Mouse (Mus musculus) hindbrain, embryonic 11.5 days (tissue): ENCODE data around the gene Pde8a. TPM values are rescaled to one million over a fixed set of nuclear protein-coding genes. Genes with fewer than 3 reads are reported as not detected.

Experiments
- ATAC-seq: fragments of 200-750 bp; cut with Nextera tagmentation; 2 replicates; pipeline ENCODE4 v1.8.0; 2017; ENCODE audit warnings: mild to moderate bottlenecking, moderate TSS enrichment, moderate library complexity; ENCODE audit not compliant: low FRiP score
- DNase-seq: peaks from one replicate; pipeline ENCODE4 v3.0.0-alpha.2; 2015; ENCODE audit warnings: low spot score
- H3K27ac ChIP-seq: fragments of 300-500 bp; sonication (generic); 2 replicates; pipeline ENCODE4 v1.5.1; 2014; ENCODE audit warnings: mild to moderate bottlenecking, low read depth, low read length
- H3K27me3 ChIP-seq: fragments of 300-500 bp; sonication (generic); 2 replicates; pipeline ENCODE4 v1.6.1; 2014; ENCODE audit warnings: mild to moderate bottlenecking, low read length, moderate library complexity, mixed read lengths; ENCODE audit not compliant: control insufficient read depth, insufficient read depth
- H3K36me3 ChIP-seq: fragments of 300-500 bp; sonication (generic); 2 replicates; pipeline ENCODE4 v1.6.1; 2014; ENCODE audit warnings: mild to moderate bottlenecking, low read length, moderate library complexity, mixed read lengths; ENCODE audit not compliant: control insufficient read depth, insufficient read depth
- H3K4me1 ChIP-seq: fragments of 300-500 bp; sonication (generic); replicated peaks from 2 replicates; pipeline ENCODE4 v1.6.1; 2014; ENCODE audit warnings: low read length, mixed read lengths; ENCODE audit not compliant: control insufficient read depth, insufficient read depth
- H3K4me2 ChIP-seq: fragments of 300-500 bp; sonication (generic); replicated peaks from 2 replicates; pipeline ENCODE4 v1.6.1; 2014; ENCODE audit warnings: mild to moderate bottlenecking, low read depth, low read length
- H3K4me3 ChIP-seq: fragments of 300-500 bp; sonication (generic); 2 replicates; pipeline ENCODE4 v1.5.1; 2014; ENCODE audit warnings: low read depth, low read length
- H3K9ac ChIP-seq: fragments of 300-500 bp; sonication (generic); 2 replicates; pipeline ENCODE4 v1.6.1; 2014; ENCODE audit warnings: low read depth, low read length
- H3K9me3 ChIP-seq: fragments of 300-500 bp; sonication (generic); 2 replicates; pipeline ENCODE4 v1.6.1; 2016; ENCODE audit warnings: low read length; ENCODE audit not compliant: control insufficient read depth
- WGBS: fragments of 180-500 bp; shearing (Covaris S2); extraction: QIAGEN DNeasy Blood & Tissue Kit; methylation state at CpG from one replicate; pipeline ENCODE4 v1.1.7; 2014; 5-methylcytosine and 5-hydroxymethylcytosine counted together
- polyA plus RNA-seq: library from polyadenylated mRNA; unstranded; fragments of >200 nt; fragmentation: Nextera tagmentation; extraction: Ambion mirVana; gene quantifications from 2 replicates; pipeline ENCODE4 v1.2.1, GENCODE M21; 2014

Pde8a gene
- polyA plus RNA-seq, 1 experiment from 2014 or later = 2.5 TPM

DNA sequence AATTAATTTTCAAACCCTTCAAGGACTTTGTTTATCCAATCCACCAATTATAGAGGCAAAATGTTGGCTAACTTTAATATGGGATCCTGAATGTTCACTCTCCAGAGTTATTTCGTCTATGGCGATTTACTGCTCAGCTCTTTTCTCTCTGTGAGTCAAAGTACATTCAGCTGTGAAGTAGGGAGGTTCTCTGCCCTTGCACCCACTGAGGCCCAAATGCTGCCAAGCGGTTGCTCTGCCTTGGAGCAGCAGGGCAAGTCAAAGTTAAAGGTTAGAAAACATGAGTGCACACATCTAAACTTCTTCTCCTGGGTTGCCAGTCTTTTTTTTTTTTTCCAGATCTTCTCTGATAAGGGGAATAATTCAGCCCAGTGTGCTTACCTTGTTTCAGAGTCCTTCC, 43.4 kb downstream of the Pde8a start:
- Histone ChIP-seq H3K27ac (no peak overlapping the region), H3K9me3 (no peaks in the 10 kb centered on the region), H3K4me1 (no peaks in the 10 kb centered on the region), H3K4me3 (no peak overlapping the region), H3K36me3 (no peaks in the 10 kb centered on the region), H3K4me2 (no peak overlapping the region), H3K9ac (no peak overlapping the region), H3K27me3 (no peaks in the 10 kb centered on the region)
- no peak for ATAC-seq
- no peak for DNase-seq
- 92% methylated on average over 3 of the region's 3 CpGs for WGBS

DNA sequence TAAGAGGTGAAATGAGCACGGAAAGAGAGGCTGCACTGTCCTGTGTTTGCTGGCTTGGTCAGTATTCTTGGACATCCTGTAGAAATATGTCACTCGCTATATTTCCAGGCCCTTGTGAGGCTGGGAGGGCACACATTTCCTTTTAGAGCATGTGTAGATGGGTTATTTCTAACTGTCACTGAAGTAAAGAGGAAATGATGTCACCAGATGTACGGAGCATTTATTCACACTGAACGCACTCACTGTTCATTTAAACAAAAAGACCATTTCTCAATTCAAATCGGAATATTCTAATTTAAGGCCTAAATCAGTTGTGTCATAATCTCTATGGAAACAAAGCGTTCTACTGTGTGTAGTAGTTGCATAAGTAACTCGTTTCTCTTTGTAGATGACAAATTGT, 48.2 kb downstream of the Pde8a start:
- Histone ChIP-seq H3K4me1 (no peaks in the 10 kb centered on the region), H3K27me3 (no peaks in the 10 kb centered on the region), H3K9me3 (no peaks in the 10 kb centered on the region), H3K27ac (no peak overlapping the region), H3K9ac (no peak overlapping the region), H3K4me2 (no peak overlapping the region), H3K36me3 (no peaks in the 10 kb centered on the region), H3K4me3 (no peak overlapping the region)
- ATAC-seq (no peak), DNase-seq (no peak)
- WGBS = 89% methylated on average over 7 of the region's 7 CpGs

DNA sequence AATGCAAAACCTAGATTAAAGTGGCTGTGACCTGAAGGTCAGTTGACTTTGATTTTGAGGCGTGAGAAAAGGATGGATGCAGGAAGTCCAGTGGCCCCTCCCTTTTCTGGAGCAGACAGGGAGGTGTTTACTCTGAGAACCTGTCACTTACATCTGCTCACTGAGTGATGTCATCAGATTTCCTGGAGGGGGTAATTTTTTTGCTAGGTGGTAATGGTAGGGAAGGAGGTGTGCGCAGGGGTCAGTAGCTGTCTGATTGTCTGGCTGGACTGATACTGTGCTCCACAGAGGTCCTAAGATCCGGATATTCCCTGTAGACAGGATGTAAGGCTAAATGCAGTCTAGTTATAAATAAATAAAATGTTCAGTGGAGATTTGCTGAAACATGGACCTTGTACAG, 59.5 kb downstream of the Pde8a start:
- H3K9ac ChIP-seq = no peak overlapping the region
- H3K4me3 ChIP-seq = no peak overlapping the region
- H3K4me2 ChIP-seq = no peak overlapping the region
- DNase-seq = no peak
- no peaks in the 10 kb centered on the region for H3K36me3 ChIP-seq
- WGBS = 85% methylated on average over 3 of the region's 3 CpGs
- ATAC-seq = no peak
- no peak overlapping the region for H3K27ac ChIP-seq
- H3K9me3 ChIP-seq = no peaks in the 10 kb centered on the region
- H3K4me1 ChIP-seq = no peaks in the 10 kb centered on the region
- H3K27me3 ChIP-seq = no peaks in the 10 kb centered on the region

DNA sequence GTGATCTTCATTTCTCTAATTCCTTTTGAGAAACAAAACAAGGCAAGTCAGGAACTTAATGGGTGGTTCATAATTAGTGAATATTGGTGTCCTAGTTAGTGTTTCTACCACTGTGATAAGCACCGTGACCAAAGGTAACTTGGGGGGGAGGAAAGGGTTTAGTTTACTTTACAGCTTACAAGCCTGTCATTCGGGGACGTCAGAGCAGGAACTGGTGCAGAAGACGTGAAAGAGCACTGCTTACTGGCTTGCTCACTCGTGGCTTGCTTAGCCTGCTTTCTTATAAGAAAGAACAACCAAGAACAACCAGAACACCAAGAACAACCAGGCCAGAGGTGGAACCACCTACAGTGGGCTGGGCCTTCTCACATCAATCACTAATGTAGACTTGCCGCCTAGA, 65.6 kb downstream of the Pde8a start:
- H3K27me3 ChIP-seq = no peaks in the 10 kb centered on the region
- H3K4me1 ChIP-seq = no peaks in the 10 kb centered on the region
- H3K4me3 ChIP-seq = no peak overlapping the region
- no peak overlapping the region for H3K27ac ChIP-seq
- no peak overlapping the region for H3K9ac ChIP-seq
- H3K4me2 ChIP-seq = no peak overlapping the region
- H3K36me3 ChIP-seq = no peaks in the 10 kb centered on the region
- H3K9me3 ChIP-seq = no peaks in the 10 kb centered on the region
- 86% methylated on average over 6 of the region's 6 CpGs for WGBS
- no peak for DNase-seq
- no peak for ATAC-seq

DNA sequence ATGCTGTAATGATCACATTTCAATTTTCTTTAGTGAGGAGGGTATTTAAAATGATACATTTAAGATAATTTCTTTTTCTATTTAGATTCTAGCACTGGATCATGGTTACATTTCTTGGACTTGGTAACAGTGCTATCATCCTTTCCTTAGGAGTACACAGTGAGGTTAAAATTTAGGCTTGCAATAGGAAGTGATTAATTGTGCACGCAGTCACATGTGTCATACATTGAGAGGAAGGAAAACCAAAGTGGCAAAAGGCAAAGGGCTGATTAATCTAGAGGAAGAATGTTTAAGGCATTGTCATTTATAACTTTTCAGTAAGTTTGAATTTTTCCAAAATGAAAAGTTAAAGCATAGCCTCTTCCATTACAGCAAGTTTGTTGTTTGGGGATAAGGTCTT, 67.8 kb downstream of the Pde8a start:
- H3K4me1 ChIP-seq = no peaks in the 10 kb centered on the region
- no peaks in the 10 kb centered on the region for H3K36me3 ChIP-seq
- H3K9ac ChIP-seq = no peak overlapping the region
- H3K27ac ChIP-seq = no peak overlapping the region
- H3K9me3 ChIP-seq = no peaks in the 10 kb centered on the region
- H3K4me3 ChIP-seq = no peak overlapping the region
- H3K27me3 ChIP-seq = no peaks in the 10 kb centered on the region
- no peak overlapping the region for H3K4me2 ChIP-seq
- no peak for DNase-seq
- 86% methylated on average over 1 of the region's 1 CpGs for WGBS
- no peak for ATAC-seq

DNA sequence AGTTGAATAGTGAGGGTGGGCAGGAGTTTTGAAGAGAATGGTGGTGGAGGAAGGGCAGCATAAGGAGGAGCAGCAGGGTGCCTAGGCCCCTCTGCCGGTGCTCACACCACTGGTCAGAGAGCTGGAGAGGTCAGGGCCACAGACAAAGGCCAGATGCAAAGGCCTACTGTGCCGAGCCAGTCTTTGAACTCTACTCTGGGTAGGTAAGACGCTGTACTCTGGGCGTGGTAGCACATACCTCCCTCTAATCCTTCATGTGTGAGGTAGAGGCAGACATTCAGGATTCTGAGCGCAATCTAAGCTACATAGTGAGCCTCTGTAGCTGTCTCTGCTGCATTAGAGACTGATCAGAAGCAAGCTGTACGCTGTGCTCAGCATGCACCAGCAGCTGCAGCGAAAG, 73.1 kb downstream of the Pde8a start:
- H3K9me3 ChIP-seq = no peaks in the 10 kb centered on the region
- WGBS = 35% methylated on average over 7 of the region's 7 CpGs
- no peaks in the 10 kb centered on the region for H3K27me3 ChIP-seq
- DNase-seq = no peak
- no peak for ATAC-seq
- H3K4me3 ChIP-seq = no peak overlapping the region
- no peaks in the 10 kb centered on the region for H3K4me1 ChIP-seq
- H3K36me3 ChIP-seq = no peaks in the 10 kb centered on the region
- H3K9ac ChIP-seq = no peak overlapping the region
- H3K27ac ChIP-seq = no peak overlapping the region
- no peak overlapping the region for H3K4me2 ChIP-seq

DNA sequence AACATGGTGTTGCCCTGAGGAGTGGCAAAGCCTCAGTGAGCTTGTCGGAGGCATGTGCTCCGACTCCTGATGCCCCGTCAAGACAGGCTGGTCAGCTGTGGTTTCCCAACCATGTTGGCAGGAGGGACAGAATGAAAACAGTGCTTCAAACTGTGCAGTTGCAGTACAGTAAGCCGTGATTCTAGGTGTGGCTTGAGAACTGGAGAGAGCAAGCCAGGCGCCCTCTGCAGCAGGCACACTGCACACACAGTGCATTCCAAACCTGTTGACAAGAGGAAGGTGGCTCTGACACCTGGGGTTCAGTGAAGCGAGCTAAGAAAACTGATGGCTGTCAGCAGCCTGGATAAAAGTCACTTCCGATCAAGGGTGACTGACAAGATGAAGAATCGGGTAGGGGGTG, 73.5 kb downstream of the Pde8a start:
- H3K4me2 ChIP-seq = no peak overlapping the region
- no peak for DNase-seq
- no peaks in the 10 kb centered on the region for H3K4me1 ChIP-seq
- no peak for ATAC-seq
- H3K27me3 ChIP-seq = no peaks in the 10 kb centered on the region
- no peak overlapping the region for H3K27ac ChIP-seq
- WGBS = 63% methylated on average over 8 of the region's 8 CpGs
- H3K9me3 ChIP-seq = no peaks in the 10 kb centered on the region
- no peaks in the 10 kb centered on the region for H3K36me3 ChIP-seq
- H3K4me3 ChIP-seq = no peak overlapping the region
- H3K9ac ChIP-seq = no peak overlapping the region

DNA sequence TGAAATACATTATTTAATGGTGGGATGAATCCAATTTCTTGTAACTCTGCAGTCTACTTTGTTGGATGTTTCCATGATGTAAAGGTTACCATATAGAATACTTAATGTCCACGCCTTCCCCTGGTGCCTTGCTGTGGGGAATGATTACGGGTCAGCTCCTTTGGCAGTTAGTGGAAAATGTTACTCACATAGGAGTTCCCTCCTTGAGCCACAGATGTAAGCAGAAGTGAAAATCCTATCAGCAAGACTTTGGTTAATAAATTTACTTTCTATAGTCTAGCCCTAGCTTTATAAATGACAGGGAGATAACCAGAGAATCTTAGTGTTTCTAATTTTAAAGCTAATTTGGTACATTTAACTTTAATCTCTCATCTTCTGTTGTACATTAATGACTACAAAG, 81.8 kb downstream of the Pde8a start:
- DNase-seq (no peak), ATAC-seq (no peak)
- no peaks in the 10 kb centered on the region for H3K36me3 ChIP-seq
- 91% methylated on average over 2 of the region's 2 CpGs for WGBS
- H3K4me3 ChIP-seq = no peak overlapping the region
- no peak overlapping the region for H3K27ac ChIP-seq
- H3K9ac ChIP-seq = no peak overlapping the region
- no peaks in the 10 kb centered on the region for H3K27me3 ChIP-seq
- H3K4me1 ChIP-seq = no peaks in the 10 kb centered on the region
- H3K4me2 ChIP-seq = no peak overlapping the region
- no peaks in the 10 kb centered on the region for H3K9me3 ChIP-seq

DNA sequence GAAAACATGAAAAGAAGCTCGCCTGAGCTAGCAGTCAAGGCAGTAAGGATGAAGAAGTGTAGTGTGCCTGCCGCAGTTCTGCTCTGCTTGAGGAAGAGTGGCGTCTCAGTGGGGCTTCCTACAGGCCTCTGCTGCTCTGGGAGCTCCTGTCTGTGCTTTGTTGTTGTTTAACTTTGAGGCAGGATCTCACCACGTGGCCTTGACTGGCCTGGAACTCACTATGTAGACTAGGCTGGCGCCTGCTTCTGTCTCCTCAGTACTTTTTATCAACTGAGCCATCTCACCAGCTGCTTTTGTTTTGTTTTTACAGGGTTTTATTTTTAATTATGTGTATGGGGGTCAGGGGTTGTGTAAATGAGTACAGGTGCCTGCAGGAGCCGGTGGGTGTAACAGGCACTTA, 84.8 kb downstream of the Pde8a start:
- Histone ChIP-seq H3K36me3 (no peaks in the 10 kb centered on the region), H3K9me3 (no peaks in the 10 kb centered on the region), H3K9ac (no peak overlapping the region), H3K27me3 (no peaks in the 10 kb centered on the region), H3K4me2 (no peak overlapping the region), H3K4me3 (no peak overlapping the region), H3K27ac (no peak overlapping the region), H3K4me1 (no peaks in the 10 kb centered on the region)
- DNase-seq = no peak
- 39% methylated on average over 6 of the region's 6 CpGs for WGBS
- ATAC-seq = no peak
